Mouse (Mus musculus): ENCODE measurements around the gene Nup107. TPM values are rescaled to one million over a fixed set of nuclear protein-coding genes. Genes with fewer than 3 reads are reported as not detected.
"Not testable (repeated sequence)": the region's sequence is repeated elsewhere in the genome, so short reads cannot be mapped to it uniquely, and the experiment has no call there.

Nup107 gene
- polyA plus RNA-seq, 1 experiment from 2014 or later, result 107 TPM

GRCm38 (mm10) chr10:117718161-117719119, 74.1 kb downstream of the Nup107 start:
- H3K36me3 ChIP-seq (replicated peaks), result no peaks in the 10 kb centered on the region
- H3K9me3 ChIP-seq, result no peaks in the 10 kb centered on the region
- no peak for DNase-seq (ENCODE audit: low spot score)
- no peaks in the 10 kb centered on the region for H3K27me3 ChIP-seq (replicated peaks; ENCODE audit: low read depth, poor library complexity, severe bottlenecking)
- peak overlapping the region; percentile 1 for H3K27ac ChIP-seq (replicated peaks)
- H3K4me1 ChIP-seq, result peaks cover 16% of the 10 kb centered on the region
- H3K4me3 ChIP-seq, result no peak overlapping the region
- WGBS, result 67% methylated on average over 19 of the region's 19 CpGs

GRCm38 (mm10) chr10:117717583-117717982, 74.9 kb downstream of the Nup107 start:
- H3K36me3 ChIP-seq (replicated peaks), result no peaks in the 10 kb centered on the region
- peak; percentile 60 for DNase-seq (ENCODE audit: low spot score)
- no peaks in the 10 kb centered on the region for H3K9me3 ChIP-seq
- peaks cover 16% of the 10 kb centered on the region for H3K4me1 ChIP-seq
- H3K27ac ChIP-seq (replicated peaks), result peak overlapping the region; percentile 48
- WGBS, result 11% methylated on average over 4 of the region's 4 CpGs
- no peak overlapping the region for H3K4me3 ChIP-seq
- H3K27me3 ChIP-seq (replicated peaks; ENCODE audit: low read depth, poor library complexity, severe bottlenecking), result no peaks in the 10 kb centered on the region

- 93% methylated on average over 3 of the region's 3 CpGs for WGBS
- no peak overlapping the region for H3K27ac ChIP-seq (replicated peaks)
- H3K4me1 ChIP-seq, result peaks cover 16% of the 10 kb centered on the region
These were observed 75.8 kb downstream of the Nup107 start for GRCm38 (mm10) chr10:117716686-117717085.

GRCm38 (mm10) chr10:117715654-117716053, 76.9 kb downstream of the Nup107 start:
- H3K27ac ChIP-seq (replicated peaks); H3K36me3 ChIP-seq (replicated peaks); H3K4me3 ChIP-seq; DNase-seq (ENCODE audit: low spot score); H3K9me3 ChIP-seq; H3K27me3 ChIP-seq (replicated peaks; ENCODE audit: low read depth, poor library complexity, severe bottlenecking): not testable (repeated sequence)
- 93% methylated on average over 1 of the region's 1 CpGs for WGBS
- H3K4me1 ChIP-seq, result peaks cover 20% of the 10 kb centered on the region

More at GRCm38 (mm10) chr10:117716686-117717085, 75.8 kb downstream of the Nup107 start:
- no peak for DNase-seq (ENCODE audit: low spot score)
- Histone ChIP-seq H3K9me3 (no peaks in the 10 kb centered on the region), H3K27me3 (replicated peaks; ENCODE audit: low read depth, poor library complexity, severe bottlenecking) (no peaks in the 10 kb centered on the region), H3K4me3 (no peak overlapping the region), H3K36me3 (replicated peaks) (no peaks in the 10 kb centered on the region)

- no peaks in the 10 kb centered on the region for H3K36me3 ChIP-seq (replicated peaks)
- H3K4me3 ChIP-seq, result no peak overlapping the region
- 75% methylated on average over 4 of the region's 4 CpGs for WGBS
- H3K27me3 ChIP-seq (replicated peaks; ENCODE audit: low read depth, poor library complexity, severe bottlenecking), result no peaks in the 10 kb centered on the region
- DNase-seq (ENCODE audit: low spot score), result no peak
- no peak overlapping the region for H3K27ac ChIP-seq (replicated peaks)
- H3K9me3 ChIP-seq, result no peaks in the 10 kb centered on the region
- H3K4me1 ChIP-seq, result peaks cover 20% of the 10 kb centered on the region
These were observed 77.5 kb downstream of the Nup107 start for GRCm38 (mm10) chr10:117714928-117715500.

- H3K4me1 ChIP-seq, result peaks cover 27% of the 10 kb centered on the region
- no peaks in the 10 kb centered on the region for H3K27me3 ChIP-seq (replicated peaks; ENCODE audit: low read depth, poor library complexity, severe bottlenecking)
- no peak overlapping the region for H3K27ac ChIP-seq (replicated peaks)
- DNase-seq (ENCODE audit: low spot score), result no peak
- H3K36me3 ChIP-seq (replicated peaks), result peaks cover 4% of the 10 kb centered on the region
- no peaks in the 10 kb centered on the region for H3K9me3 ChIP-seq
- no peak overlapping the region for H3K4me3 ChIP-seq
- WGBS, result 87% methylated on average over 3 of the region's 3 CpGs
These were observed 78.4 kb downstream of the Nup107 start for GRCm38 (mm10) chr10:117714048-117714545.

- H3K4me1 ChIP-seq, result peaks cover 30% of the 10 kb centered on the region
- DNase-seq (ENCODE audit: low spot score), result no peak
- no peak overlapping the region for H3K4me3 ChIP-seq
- 91% methylated on average over 8 of the region's 8 CpGs for WGBS
- H3K27ac ChIP-seq (replicated peaks), result no peak overlapping the region
- peaks cover 10% of the 10 kb centered on the region for H3K36me3 ChIP-seq (replicated peaks)
- no peaks in the 10 kb centered on the region for H3K9me3 ChIP-seq
- H3K27me3 ChIP-seq (replicated peaks; ENCODE audit: low read depth, poor library complexity, severe bottlenecking), result no peaks in the 10 kb centered on the region
These were observed 79.0 kb downstream of the Nup107 start for GRCm38 (mm10) chr10:117713466-117713865.

GRCm38 (mm10) chr10:117712871-117713270, 79.6 kb downstream of the Nup107 start:
- Histone ChIP-seq H3K4me1 (peaks cover 25% of the 10 kb centered on the region), H3K27ac (replicated peaks) (no peak overlapping the region), H3K4me3 (no peak overlapping the region), H3K36me3 (replicated peaks) (peaks cover 16% of the 10 kb centered on the region), H3K27me3 (replicated peaks; ENCODE audit: low read depth, poor library complexity, severe bottlenecking) (no peaks in the 10 kb centered on the region), H3K9me3 (no peaks in the 10 kb centered on the region)
- 91% methylated on average over 9 of the region's 9 CpGs for WGBS
- no peak for DNase-seq (ENCODE audit: low spot score)

GRCm38 (mm10) chr10:117712191-117712754, 80.2 kb downstream of the Nup107 start:
- Histone ChIP-seq H3K9me3 (no peaks in the 10 kb centered on the region), H3K36me3 (replicated peaks) (peaks cover 22% of the 10 kb centered on the region), H3K27ac (replicated peaks) (no peak overlapping the region), H3K27me3 (replicated peaks; ENCODE audit: low read depth, poor library complexity, severe bottlenecking) (no peaks in the 10 kb centered on the region), H3K4me1 (peaks cover 19% of the 10 kb centered on the region), H3K4me3 (no peak overlapping the region)
- 91% methylated on average over 9 of the region's 9 CpGs for WGBS
- no peak for DNase-seq (ENCODE audit: low spot score)

GRCm38 (mm10) chr10:117711408-117711807, 81.1 kb downstream of the Nup107 start:
- Histone ChIP-seq H3K36me3 (replicated peaks) (peaks cover 30% of the 10 kb centered on the region), H3K9me3 (no peaks in the 10 kb centered on the region), H3K27me3 (replicated peaks; ENCODE audit: low read depth, poor library complexity, severe bottlenecking) (no peaks in the 10 kb centered on the region), H3K4me3 (peak overlapping the region; percentile 91), H3K4me1 (peaks cover 19% of the 10 kb centered on the region), H3K27ac (replicated peaks) (0 out of 2 replicates have a peak overlapping the region, but pooled peaks have one; percentile 100)
- no peak for DNase-seq (ENCODE audit: low spot score)
- WGBS, result 65% methylated on average over 5 of the region's 5 CpGs

- Histone ChIP-seq H3K27me3 (replicated peaks; ENCODE audit: low read depth, poor library complexity, severe bottlenecking) (no peaks in the 10 kb centered on the region), H3K4me3 (peak within 1 kb of the TSS; percentile 91), H3K9me3 (no peaks in the 10 kb centered on the region), H3K36me3 (replicated peaks) (peaks cover 38% of the 10 kb centered on the region), H3K4me1 (peaks cover 16% of the 10 kb centered on the region), H3K27ac (replicated peaks) (peak within 1 kb of the TSS; percentile 100)
- 1% methylated on average over 52 of the region's 52 CpGs for WGBS
- DNase-seq (ENCODE audit: low spot score), result peak; percentile 97
These were observed 81.8 kb downstream of the Nup107 start, which contains the start of gene Mdm2 for GRCm38 (mm10) chr10:117710604-117711141. Mdm2 (minus strand) TSS chr10:117710758.

- Histone ChIP-seq H3K4me3 (peak overlapping the region; percentile 91), H3K9me3 (no peaks in the 10 kb centered on the region), H3K27ac (replicated peaks) (peak overlapping the region; percentile 100), H3K36me3 (replicated peaks) (peaks cover 44% of the 10 kb centered on the region), H3K4me1 (peaks cover 16% of the 10 kb centered on the region), H3K27me3 (replicated peaks; ENCODE audit: low read depth, poor library complexity, severe bottlenecking) (no peaks in the 10 kb centered on the region)
- WGBS, result under 1% methylated on average over 70 of the region's 71 CpGs
- DNase-seq (ENCODE audit: low spot score), result peak; percentile 93
These were observed 82.4 kb downstream of the Nup107 start for GRCm38 (mm10) chr10:117709930-117710603.
